Mouse (Mus musculus) ZHBTc4 (cell line): ENCODE results near the gene Fbxl3.

Experiments
- DNase-seq: peaks from one replicate; pipeline ENCODE4 v3.0.0-alpha.2; 2011; ENCODE audit warnings: low read depth, low spot score

Fbxl3 gene

DNA sequence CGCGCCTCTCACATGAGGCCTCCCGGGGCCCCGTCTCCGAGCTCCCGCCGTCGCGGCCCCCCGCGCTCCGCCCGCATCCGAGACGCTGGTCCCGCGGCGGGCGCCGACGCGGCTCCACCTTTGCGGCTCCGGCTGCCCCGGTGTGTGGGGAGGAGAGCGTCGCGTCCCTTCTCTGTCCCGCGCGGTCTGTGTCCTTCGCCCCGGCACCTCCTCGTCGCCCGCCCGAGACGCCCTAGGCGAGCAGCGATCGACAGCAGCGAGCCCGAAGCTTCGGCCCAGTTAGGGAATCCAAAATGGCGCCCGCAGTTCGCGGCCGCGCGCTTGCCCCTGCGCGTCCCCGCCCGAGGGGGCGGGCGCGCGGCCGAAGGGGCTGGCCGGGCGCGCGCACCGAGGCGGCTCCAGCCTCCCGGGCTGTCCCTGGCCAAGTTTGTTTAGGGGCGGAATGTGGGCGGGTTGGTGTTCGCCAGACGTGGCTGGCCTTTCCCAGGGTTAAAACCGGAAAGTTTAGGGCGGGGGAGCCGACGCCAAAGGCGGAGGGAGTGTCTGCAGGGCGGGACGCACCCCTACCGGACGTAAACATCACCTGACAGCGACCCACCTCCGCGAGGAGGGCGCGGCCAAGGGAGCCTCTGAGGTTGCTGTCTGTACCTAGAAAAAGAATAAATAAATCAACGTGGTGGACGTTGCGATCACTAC lies at the start of gene Fbxl3:
Gene Fbxl3, minus strand, starts transcription at position 329 of the 696 bp plus-strand sequence.
- peak; percentile 100 for DNase-seq

DNA sequence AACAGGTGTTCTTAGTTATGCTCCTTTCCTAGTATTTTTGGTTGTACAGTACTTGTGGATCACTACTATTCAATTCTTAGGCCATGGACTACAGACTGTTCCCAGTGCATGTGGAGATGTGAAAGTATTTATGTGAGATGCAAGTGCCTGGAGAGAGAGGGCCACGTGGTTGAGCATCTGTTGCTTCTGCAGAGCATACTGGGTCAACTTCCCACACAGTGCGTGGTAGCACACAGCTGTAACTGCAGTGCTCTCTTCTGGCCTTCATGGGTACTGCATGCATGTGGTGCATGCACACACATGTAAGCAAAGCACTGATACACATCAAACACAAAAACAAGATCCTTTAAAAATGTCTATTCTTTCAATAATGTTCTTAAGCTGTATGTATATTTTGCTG lies 32.6 kb upstream of the Fbxl3 start:
- DNase-seq, result peak; percentile 91

DNA sequence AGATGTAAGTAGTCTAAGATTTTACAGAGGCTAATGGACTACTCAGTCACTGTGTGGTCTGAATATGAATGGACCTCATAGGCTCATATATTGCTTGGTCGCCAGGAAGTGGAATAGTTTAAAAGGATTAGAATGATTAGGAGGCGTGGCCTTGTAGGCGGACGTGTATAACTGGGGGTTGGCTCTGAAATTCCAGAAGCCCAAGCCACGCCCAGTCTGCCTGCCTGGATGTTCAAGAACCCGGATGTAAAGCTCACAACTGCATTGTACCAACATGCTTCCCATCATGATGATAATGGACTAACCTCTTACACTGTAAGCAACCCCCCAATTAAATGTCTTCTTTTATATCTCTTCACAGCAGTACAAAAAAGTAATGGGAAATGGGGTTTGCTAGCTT lies 26.4 kb upstream of the Fbxl3 start:
- DNase-seq, result peak; percentile 63

DNA sequence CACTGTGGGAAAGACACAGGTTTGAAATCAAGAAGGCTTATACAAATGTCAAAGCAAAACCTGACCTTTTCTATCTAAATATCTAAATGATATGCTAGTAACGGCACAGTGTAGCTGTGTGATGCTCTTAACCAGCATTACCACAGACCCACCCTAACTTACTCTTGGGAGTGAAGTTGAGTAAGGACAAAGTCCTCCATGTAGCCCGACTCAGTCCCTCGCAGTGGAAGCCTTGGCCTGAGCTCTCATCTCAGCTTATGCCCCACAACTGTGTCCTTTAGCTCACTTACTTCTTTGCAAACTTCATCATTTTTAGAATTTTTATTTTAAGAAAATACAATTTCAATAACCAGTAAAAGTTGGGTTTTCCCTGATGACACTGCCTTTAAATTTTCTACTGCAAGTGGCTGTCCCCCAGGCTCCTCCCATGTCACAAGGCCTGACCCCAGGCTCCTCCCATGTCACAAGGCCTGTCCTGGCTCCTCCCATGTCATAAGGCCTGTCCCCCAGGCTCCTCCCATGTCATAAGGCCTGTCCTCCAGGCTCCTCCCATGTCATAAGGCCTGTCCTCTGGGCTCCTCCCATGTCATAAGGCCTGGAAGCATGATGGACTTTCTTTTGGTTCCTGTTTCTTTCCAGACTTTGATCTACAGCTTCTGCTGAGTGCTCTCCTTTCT lies 15.8 kb upstream of the Fbxl3 start:
- peak; percentile 91 for DNase-seq

DNA sequence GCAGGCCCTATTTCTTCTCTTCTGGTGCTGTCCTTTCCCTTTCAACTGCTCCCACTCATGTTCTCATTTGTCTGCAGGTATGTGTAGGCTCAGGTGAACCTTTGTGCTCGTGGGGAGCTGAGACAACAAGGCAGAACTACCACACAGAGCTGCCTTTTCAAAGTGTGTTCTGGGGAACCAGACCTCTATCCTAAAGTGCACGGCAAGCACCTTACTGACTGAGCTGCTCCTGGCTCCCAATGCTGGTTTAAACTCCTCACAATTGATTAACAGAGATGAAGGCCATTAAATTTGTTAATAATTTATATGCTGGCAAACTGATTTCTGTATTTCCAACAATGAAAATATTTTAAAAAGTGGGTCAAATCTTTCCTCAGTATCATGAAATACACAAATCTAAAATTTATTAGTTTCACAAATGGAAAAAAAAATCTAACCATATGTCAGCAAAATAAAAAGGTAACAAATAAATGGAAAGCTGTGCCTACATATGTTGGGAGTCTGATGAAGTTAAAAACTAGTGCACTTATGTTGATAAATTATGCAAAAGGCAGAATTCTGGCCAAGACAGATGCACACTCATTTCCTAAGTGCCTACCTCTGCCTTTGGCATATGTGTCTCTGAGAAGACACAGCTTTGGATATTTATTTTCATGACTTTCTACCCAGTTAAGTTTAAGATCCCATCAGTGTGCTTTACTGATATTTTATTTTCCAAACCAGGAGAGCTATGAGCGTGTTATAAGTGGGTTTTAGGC lies 13.4 kb upstream of the Fbxl3 start:
- DNase-seq, result no peak

DNA sequence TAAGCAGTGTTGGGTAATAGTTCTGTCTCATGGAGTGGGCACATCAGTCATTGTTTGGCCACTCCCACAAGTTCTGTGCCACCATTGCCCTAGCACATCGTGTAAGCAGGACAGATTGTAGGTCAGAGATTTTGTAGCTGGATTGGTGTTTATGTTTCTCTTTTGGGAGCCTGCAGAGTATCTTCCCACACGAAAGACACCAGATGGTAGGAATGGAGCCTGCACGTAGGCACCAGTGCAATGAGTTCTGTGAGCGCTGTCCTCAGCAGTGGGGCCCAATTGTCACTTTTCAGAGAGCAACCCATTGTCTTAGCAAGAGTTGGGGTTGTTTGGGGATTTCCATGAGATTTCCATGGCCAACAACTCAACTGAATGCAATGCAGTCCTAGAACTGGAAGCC lies 10.6 kb upstream of the Fbxl3 start:
- no peak for DNase-seq

DNA sequence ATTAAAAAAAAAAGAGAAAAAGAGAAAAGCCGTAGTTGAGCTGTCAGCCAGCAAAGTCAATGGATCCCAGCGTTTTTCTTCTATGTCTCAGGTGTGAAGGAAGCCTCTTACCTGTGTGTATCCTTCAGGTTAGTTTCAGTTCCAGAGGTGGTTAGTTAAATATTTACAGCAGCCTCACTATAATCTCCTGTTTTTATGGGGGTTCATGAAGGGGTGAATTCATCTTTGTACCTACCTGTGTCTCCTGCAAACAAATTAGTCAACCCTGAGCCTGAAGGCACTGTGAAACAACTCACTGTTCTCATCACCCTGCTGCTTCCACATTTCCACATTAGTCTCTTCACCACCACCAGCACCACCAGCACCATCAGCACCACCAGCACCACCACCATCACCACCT lies 6.9 kb upstream of the Fbxl3 start:
- no peak for DNase-seq

DNA sequence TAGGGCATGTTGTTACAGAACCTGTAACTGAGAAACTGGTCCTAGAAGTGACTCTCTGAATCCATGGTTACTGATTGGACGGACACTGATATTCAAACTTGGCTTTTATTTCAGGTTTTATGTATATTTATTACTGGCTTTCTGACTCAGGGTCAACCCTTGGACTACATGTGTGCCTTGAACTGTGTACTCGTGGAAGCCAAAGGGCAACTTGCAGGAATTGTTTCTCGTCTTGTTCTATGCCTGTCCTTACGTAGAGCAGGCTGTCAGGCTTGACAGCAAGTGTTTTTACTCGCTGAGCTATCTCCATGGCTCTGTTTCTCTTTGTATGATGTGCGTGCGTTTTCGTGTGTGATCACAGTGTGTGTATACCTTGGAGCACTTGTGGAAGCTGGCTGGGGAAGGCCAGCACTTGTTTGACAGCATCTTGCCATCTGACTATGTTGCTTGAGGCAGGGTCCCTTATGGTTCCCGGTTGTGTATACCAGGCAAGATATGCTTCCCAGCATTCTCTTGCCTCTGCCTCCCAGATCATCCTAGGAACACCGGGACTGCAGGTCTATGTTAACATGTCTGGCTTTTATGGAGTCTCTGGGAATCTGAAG lies 3.5 kb upstream of the Fbxl3 start:
- no peak for DNase-seq

DNA sequence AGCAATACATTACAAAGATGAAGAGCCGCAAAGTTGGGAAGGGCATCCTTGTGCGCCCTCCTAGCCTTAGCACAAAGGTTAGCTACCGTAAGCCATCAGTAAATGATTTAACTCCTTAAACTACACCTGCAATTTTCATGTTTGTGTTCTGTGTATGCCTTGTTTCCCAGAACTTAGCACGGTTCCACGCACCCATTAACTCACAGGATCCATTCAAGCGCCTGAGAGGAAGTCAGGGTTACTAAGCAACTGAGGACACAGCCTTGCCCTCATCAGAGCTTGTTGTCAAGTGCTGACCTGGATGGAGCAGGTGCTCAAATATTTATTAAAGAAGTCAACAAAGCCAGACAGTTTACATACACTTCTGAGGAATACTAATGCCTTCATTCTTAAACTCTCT lies 2.9 kb upstream of the Fbxl3 start:
- peak; percentile 50 for DNase-seq

DNA sequence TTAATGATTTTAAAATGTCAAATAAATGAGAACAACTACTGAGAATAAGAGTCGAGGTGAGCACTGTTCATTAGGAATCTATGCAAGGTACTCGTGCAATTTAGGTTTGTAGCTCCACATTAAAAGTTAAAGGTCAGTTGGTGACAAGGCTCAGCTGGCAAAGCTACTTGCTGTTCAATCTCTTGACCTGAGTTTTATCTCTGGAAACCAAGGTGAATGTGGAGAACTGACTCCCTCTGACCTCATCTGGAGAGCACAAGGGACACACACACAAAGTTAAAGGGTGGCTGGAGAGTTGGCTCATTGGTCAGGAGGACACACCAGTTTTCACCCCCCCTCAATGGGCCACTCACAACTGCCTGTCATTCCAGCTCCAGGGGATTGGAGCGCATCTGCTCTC lies 1.8 kb upstream of the Fbxl3 start:
- DNase-seq, result no peak

DNA sequence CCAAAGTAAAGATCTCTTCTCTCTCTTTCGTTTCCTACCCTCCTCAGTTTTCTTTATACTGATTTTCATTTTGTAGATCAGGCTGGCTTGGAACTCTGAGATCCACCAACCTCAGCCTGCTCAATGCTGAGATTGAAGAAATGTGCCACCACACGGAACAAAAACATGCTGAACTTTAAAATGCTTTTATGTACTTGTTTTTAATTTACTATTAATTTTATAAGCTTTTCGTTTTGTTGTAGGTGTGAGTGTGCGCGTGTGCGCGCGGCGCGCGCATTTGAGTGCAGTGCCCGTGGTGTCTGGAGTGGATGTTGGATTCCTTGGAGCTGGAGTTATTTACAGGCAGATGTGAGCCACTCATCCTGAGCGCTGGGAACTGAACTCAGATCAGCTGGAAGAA lies 930 bp upstream of the Fbxl3 start:
- no peak for DNase-seq

DNA sequence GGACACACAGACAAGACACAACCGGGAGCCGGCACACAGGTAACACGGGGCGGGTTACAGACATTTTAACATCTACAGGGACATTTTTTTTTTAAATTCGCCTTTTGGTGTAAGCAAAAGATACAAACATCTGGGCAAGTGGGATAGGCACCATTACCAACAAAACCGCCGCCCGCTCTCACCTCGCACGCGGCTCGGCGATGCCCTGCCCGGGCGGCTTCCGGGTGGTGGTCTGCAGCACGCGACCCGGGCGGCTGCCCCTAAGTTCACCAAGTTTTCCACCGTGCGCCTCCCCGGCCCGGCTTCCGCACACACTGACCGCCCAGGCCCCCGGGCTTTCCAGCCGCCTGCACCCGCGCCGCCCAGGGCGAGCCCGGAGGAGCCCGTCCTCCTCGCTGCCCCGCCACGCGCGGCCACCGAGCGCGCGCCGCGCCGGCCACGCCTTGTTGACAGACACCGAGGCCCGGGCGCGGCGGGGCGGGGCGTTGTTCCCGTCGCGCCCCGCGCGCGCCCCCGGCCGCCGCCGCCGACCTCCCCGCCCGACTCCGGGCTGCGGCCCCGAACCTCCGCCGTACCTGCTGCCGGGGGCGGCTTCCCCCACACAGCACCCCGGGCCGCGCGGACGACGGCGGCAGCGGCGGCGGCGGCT lies 655 bp downstream of the Fbxl3 start:
- peak; percentile 78 for DNase-seq

DNA sequence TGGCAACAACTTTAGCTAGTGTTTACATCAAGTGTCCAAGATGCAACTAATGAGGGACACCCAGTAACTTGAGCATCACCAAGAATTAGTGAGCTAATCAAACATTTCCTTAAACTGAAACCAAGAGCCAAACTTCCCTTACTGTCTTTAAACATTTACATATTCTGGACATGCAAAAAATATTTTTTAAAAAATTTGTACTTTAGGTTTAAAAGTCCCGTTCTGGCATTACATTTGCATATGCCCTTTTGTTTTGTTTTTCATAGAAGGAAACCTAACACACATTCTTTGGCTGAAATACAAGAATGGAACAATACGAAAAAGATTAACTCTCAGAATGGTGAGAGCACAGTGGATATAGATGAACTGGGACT lies 1.2 kb downstream of the Fbxl3 start:
- no peak for DNase-seq

DNA sequence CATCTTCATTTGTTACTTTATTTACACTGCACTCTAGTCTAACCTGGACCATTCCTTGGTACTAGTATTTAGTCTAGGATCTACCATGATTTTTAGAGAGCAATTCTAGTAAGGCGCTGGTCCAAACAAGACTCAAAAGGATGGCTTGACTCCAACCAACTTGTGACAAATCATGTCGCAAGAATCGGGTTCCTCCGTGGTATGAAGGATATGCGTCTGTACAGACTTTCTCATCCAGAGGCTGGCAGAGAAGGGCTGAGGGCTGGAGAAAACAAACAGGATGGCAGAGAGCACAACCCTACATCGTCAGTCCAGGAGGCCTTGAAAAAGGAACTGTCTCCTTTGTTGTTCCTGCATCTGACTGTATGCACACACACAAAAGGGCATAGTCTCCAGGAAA lies 2.7 kb downstream of the Fbxl3 start:
- DNase-seq, result no peak

DNA sequence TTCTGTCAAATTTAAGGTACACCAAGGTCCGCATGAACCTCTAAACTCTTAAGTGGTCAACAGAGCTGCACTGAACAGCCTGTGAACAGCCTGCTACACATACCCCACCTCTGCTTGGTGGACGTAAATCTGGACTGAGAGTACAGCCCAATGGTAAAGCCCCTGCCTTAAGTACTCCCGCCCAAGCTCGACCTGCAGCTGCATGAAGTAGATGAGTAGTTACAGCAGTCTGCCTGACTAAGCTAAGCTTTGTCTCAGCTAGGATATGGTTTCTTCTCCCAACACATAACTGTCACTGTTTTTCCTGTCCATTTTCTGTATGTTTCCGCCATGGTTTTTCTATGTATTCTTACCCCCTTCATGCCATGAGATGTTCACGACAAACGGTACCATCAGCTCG lies 3.5 kb downstream of the Fbxl3 start:
- DNase-seq, result no peak

DNA sequence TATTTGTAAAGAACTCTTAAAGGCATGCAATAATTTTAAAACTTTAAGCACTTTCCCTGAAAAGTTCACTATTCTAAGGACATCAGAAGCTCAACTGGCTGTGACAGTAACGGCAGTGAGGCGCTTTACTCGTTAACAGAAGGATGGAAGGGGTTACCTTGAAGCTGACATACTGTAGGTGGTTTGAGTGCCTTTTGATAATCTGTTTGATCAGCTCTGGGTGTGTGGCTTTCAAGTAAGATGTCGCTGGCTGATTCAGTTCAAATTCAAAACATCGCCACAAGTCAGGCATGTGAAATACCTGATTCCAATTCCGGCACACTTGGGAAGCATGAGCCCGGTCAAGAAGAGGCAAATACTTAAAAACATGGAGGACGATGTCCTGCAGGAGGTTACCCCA lies 4.3 kb downstream of the Fbxl3 start:
- DNase-seq, result peak; percentile 32

DNA sequence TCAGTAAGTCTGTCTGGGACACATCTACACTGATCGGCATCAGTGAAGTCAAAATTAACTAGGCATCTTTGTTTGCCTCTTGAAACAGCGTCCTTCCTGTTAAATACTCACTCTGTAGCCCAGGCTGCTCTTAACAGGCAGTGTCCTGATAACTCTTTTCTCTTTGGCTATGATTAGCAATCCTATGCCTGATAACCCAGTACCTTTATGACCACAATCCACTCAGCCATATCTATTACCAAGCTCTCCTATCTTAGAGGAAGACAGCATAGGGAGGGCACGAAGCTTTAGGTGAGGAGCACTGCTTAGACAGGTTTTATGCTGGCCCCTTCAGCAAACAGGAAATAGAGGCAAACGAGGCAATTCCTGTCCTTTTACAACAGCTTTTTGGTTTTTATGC lies 5.7 kb downstream of the Fbxl3 start:
- DNase-seq, result no peak

DNA sequence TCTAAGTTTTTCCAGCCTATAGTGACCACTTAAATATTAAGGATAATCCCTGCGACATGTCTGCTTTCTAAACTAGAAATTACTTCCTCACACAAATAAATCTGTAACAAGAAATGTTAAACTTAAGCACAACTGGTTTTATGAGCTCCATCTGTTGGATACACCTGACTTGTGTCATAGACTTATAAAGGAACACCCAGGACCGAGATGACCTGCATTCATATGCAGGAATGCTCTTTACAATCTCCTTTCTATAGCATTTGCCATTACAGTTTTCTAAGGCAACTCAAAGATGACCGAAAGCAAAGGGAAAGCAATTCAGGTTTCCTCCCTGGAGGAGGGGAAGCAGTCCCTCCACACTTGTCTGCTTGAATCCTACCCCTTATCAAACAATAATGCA lies 6.1 kb downstream of the Fbxl3 start:
- DNase-seq, result peak; percentile 61

DNA sequence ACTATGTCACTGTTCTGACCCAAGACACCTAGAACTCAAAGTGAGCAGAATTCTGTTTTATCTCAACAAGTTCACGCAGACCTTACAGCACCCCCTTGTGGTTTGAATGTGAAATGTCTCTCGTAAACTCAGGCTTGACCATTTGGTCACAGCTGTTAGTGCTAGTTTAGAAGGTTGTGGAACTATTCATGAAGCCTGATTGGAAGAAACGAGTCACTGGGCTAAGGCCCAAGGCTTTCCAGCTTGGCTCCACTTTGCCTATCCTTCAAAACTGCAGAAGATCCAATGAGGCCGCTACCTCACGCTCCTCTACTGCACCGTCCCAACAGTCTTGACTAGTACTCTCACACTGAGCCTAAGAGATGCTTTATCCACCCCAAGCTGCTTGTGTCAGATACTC lies 10.7 kb downstream of the Fbxl3 start:
- DNase-seq, result peak; percentile 90

DNA sequence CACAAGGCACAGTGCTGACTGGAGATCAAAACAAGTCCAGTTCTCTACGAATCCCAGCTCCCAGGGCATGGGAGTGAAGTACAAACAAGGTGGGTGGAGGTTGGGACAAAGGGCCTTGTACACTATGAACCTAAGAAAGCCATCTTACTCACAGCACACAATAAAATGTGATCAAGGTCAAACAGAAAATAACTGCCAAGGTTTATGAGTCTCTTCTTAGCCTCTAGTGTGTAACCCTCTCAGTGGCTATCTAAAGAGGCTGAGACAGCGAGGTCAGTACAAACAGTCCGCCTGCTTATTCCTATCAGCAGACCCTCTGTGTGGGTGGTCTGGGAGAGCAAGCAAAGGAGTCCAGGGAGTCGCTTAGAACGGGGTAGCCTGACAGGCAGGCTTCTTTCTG lies 11.5 kb downstream of the Fbxl3 start:
- DNase-seq, result no peak

DNA sequence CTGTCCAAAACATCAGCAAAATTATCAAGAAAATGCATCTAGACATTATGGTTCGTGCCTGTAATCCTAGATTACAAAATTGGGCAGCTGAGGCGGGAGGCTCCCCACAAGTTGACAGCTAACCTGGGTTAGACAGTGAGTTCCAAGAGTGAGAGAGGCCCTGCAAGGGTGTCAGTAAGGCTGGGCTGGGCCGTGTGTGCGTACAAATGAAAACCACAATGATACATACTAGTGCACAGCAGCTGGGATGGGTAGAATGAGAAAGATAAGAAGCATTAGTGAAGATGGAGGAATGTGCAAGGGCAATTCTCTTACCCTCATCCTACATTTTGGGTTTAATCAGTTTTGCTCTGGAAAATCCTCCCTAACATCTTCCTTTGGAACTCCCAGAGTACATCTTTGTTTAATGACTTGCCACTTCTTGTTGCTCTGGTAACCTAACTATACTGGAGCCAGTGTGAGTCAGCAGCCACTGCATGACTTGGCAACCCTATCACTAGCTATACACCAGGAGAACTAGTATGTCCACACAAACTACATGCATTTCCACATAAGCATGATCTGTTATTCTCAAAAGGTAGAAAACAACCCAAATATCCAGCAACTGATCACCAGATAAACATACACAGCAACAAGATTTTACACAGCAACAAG lies 12.6 kb downstream of the Fbxl3 start:
- no peak for DNase-seq
